Mouse (Mus musculus) midbrain, embryonic 16.5 days (tissue): Measurements from ENCODE around the gene Tpp2. TPM values are rescaled to one million over a fixed set of nuclear protein-coding genes. Genes with fewer than 3 reads are reported as not detected.
"Not testable (repeated sequence)": the region's sequence is repeated elsewhere in the genome, so short reads cannot be mapped to it uniquely, and the experiment has no call there.

Experiments
- ATAC-seq: fragments of 200-750 bp; cut with Nextera tagmentation; 2 replicates; pipeline ENCODE4 v1.8.0; 2017; ENCODE audit warnings: moderate TSS enrichment
- H3K27ac ChIP-seq: fragments of 300-500 bp; sonication (generic); 2 replicates; pipeline ENCODE4 v1.5.1; 2014; ENCODE audit warnings: mild to moderate bottlenecking, low read length, mixed read lengths
- H3K27me3 ChIP-seq: fragments of 300-500 bp; sonication (generic); 2 replicates; pipeline ENCODE4 v1.6.1; 2014; ENCODE audit warnings: low read depth, low read length, mixed read lengths; ENCODE audit not compliant: control insufficient read depth, insufficient read depth
- H3K36me3 ChIP-seq: fragments of 300-500 bp; sonication (generic); 2 replicates; pipeline ENCODE4 v1.6.1; 2014; ENCODE audit warnings: mild to moderate bottlenecking, low read length, moderate library complexity, mixed read lengths; ENCODE audit not compliant: control insufficient read depth, insufficient read depth
- H3K4me1 ChIP-seq: fragments of 300-500 bp; sonication (generic); 2 replicates; pipeline ENCODE4 v1.6.1; 2014; ENCODE audit warnings: mild to moderate bottlenecking, low read length, mixed read lengths; ENCODE audit not compliant: control insufficient read depth, insufficient read depth
- H3K4me2 ChIP-seq: fragments of 300-500 bp; sonication (generic); 2 replicates; pipeline ENCODE4 v1.6.1; 2014; ENCODE audit warnings: mild to moderate bottlenecking, low read length, mixed read lengths
- H3K4me3 ChIP-seq: fragments of 300-500 bp; sonication (generic); 2 replicates; pipeline ENCODE4 v1.5.1; 2014; ENCODE audit warnings: low read depth, mild to moderate bottlenecking, low read length, moderate library complexity, mixed read lengths
- H3K9ac ChIP-seq: fragments of 300-500 bp; sonication (generic); 2 replicates; pipeline ENCODE4 v1.6.1; 2014; ENCODE audit warnings: low read depth, low read length, mixed read lengths
- H3K9me3 ChIP-seq: fragments of 300-500 bp; sonication (generic); replicated peaks from 2 replicates; pipeline ENCODE4 v1.6.1; 2014; ENCODE audit warnings: mild to moderate bottlenecking, low read length, mixed read lengths; ENCODE audit not compliant: control insufficient read depth, poor library complexity, severe bottlenecking
- WGBS: fragments of 180-500 bp; shearing (Covaris S2); extraction: QIAGEN DNeasy Blood & Tissue Kit; methylation state at CpG from one replicate; pipeline ENCODE4 v1.1.7; 2014; 5-methylcytosine and 5-hydroxymethylcytosine counted together
- microRNA-seq: library from miRNA; unstranded; fragments of <30 nt; microRNA quantifications from one replicate; pipeline ENCODE4, GENCODE M21; 2017
- polyA plus RNA-seq: library from polyadenylated mRNA; unstranded; fragments of >200 nt; fragmentation: Nextera tagmentation; extraction: Ambion mirVana; gene quantifications from 2 replicates; pipeline ENCODE4 v1.2.1, GENCODE M21; 2015

The Tpp2 gene
- polyA plus RNA-seq, 1 experiment from 2014 or later = 58.2 TPM

- WGBS = 94% methylated on average over 5 of the region's 5 CpGs
- no peaks in the 10 kb centered on the region for H3K36me3 ChIP-seq
- H3K4me1 ChIP-seq = no peaks in the 10 kb centered on the region
- ATAC-seq = no peak
- H3K27ac ChIP-seq = no peak overlapping the region
- H3K4me2 ChIP-seq = no peak overlapping the region
- no peaks in the 10 kb centered on the region for H3K9me3 ChIP-seq
- H3K9ac ChIP-seq = no peak overlapping the region
- no peak overlapping the region for H3K4me3 ChIP-seq
- H3K27me3 ChIP-seq = no peaks in the 10 kb centered on the region
Measured at GRCm38 (mm10) chr1:44032948-44033347, 99.5 kb downstream of the Tpp2 start.

- H3K9ac ChIP-seq = peak overlapping the region; percentile 60
Measured at GRCm38 (mm10) chr1:44041797-44042554, 108.5 kb downstream of the Tpp2 start.

GRCm38 (mm10) chr1:44042555-44042915, 109.1 kb downstream of the Tpp2 start:
- peak; percentile 87 for ATAC-seq
- Histone ChIP-seq H3K9ac (peak overlapping the region; percentile 60), H3K4me1 (no peaks in the 10 kb centered on the region), H3K27ac (no peak overlapping the region), H3K4me2 (peak overlapping the region; percentile 56), H3K9me3 (no peaks in the 10 kb centered on the region), H3K36me3 (no peaks in the 10 kb centered on the region), H3K27me3 (no peaks in the 10 kb centered on the region), H3K4me3 (peak overlapping the region; percentile 37)
- 7% methylated on average over 6 of the region's 6 CpGs for WGBS

More at GRCm38 (mm10) chr1:44041797-44042554, 108.5 kb downstream of the Tpp2 start:
- Histone ChIP-seq H3K4me2 (peak overlapping the region; percentile 56), H3K4me1 (no peaks in the 10 kb centered on the region), H3K9me3 (no peaks in the 10 kb centered on the region), H3K4me3 (peak overlapping the region; percentile 37), H3K27ac (no peak overlapping the region), H3K27me3 (no peaks in the 10 kb centered on the region), H3K36me3 (no peaks in the 10 kb centered on the region)
- WGBS = under 1% methylated on average over 17 of the region's 17 CpGs
- peak; percentile 90 for ATAC-seq

- not testable (repeated sequence) for H3K4me1 ChIP-seq, H3K4me2 ChIP-seq, H3K27ac ChIP-seq, H3K36me3 ChIP-seq, H3K9me3 ChIP-seq, ATAC-seq, H3K9ac ChIP-seq, H3K27me3 ChIP-seq, H3K4me3 ChIP-seq
- 89% methylated on average over 5 of the region's 5 CpGs for WGBS
Measured at GRCm38 (mm10) chr1:44045689-44046088, 112.2 kb downstream of the Tpp2 start.

- Histone ChIP-seq H3K27me3 (no peaks in the 10 kb centered on the region), H3K4me1 (no peaks in the 10 kb centered on the region), H3K4me3 (no peak overlapping the region), H3K27ac (no peak overlapping the region), H3K9ac (no peak overlapping the region), H3K9me3 (no peaks in the 10 kb centered on the region), H3K36me3 (no peaks in the 10 kb centered on the region), H3K4me2 (no peak overlapping the region)
- WGBS = 88% methylated on average over 2 of the region's 2 CpGs
- ATAC-seq = no peak
Measured at GRCm38 (mm10) chr1:44046556-44046955, 113.1 kb downstream of the Tpp2 start.

Small RNAs within 50 kb of the gene (microRNA-seq; reads per million reads assigned to microRNA genes)
- not detected for gene Gm24180

Other genes starting within 250 kb of the Tpp2 start
- 18.9 and 19.0 TPM in 2 replicates for gene 1500015O10Rik, start 203.0 kb upstream of the Tpp2 start, polyA plus RNA-seq
- gene Uxs1, start 105.8 kb upstream of the Tpp2 start, polyA plus RNA-seq = 18.6 and 18.8 TPM in 2 replicates
- gene Mettl21c, start 86.4 kb downstream of the Tpp2 start, polyA plus RNA-seq = 3.0 and 3.2 TPM in 2 replicates
- gene Gm8251, start 128.3 kb downstream of the Tpp2 start, polyA plus RNA-seq = 0.04 TPM in 1 of 2 replicates, not detected in the other
- 39.7 and 43.5 TPM in 2 replicates for gene Tex30, start 168.8 kb downstream of the Tpp2 start, polyA plus RNA-seq
- gene Kdelc1, start 185.2 kb downstream of the Tpp2 start, polyA plus RNA-seq = 26.0 and 26.6 TPM in 2 replicates
- 29.7 and 31.4 TPM in 2 replicates for gene Bivm, start 185.3 kb downstream of the Tpp2 start, polyA plus RNA-seq
- gene Ercc5, start 214.1 kb downstream of the Tpp2 start, polyA plus RNA-seq = 28.6 and 33.2 TPM in 2 replicates